Mouse (Mus musculus) liver, postnatal 0 days (tissue): Measurements from ENCODE around the gene Spag7.

Source experiments
- CTCF ChIP-seq: sonication (generic); IDR thresholded peaks from 2 replicates; pipeline ENCODE4 v1.5.1; 2016; ENCODE audit warnings: antibody characterized with exemption, low read depth
- EP300 ChIP-seq: IDR thresholded peaks from 2 replicates; pipeline ENCODE4 v1.6.1; 2016; ENCODE audit warnings: antibody characterized with exemption, low read depth, mild to moderate bottlenecking

GRCm38 (mm10) chr11:70700613-70701012 is 31.4 kb upstream of the Spag7 start:
- no peak for TF ChIP-seq CTCF
- no peak for TF ChIP-seq EP300
